Mouse (Mus musculus) stomach, postnatal 0 days (tissue): ENCODE data around the gene Spag9. TPM values are rescaled to one million over a fixed set of nuclear protein-coding genes. Genes with fewer than 3 reads are reported as not detected.

Experiments used
- ATAC-seq: fragments of 200-750 bp; cut with Nextera tagmentation; 2 replicates; pipeline ENCODE4 v1.8.0; 2017; ENCODE audit not compliant: low FRiP score, low TSS enrichment
- DNase-seq: peaks from one replicate; pipeline ENCODE4 v3.0.0-alpha.2; 2016; ENCODE audit warnings: low spot score
- H3K27ac ChIP-seq: fragments of 300-500 bp; sonication (generic); replicated peaks from 2 replicates; pipeline ENCODE4 v1.5.1; 2014; ENCODE audit warnings: mild to moderate bottlenecking, control low read depth
- H3K27me3 ChIP-seq: fragments of 300-500 bp; sonication (generic); 2 replicates; pipeline ENCODE4 v1.6.1; 2014; ENCODE audit warnings: low read length; ENCODE audit not compliant: control insufficient read depth, insufficient read depth
- H3K36me3 ChIP-seq: fragments of 300-500 bp; sonication (generic); 2 replicates; pipeline ENCODE4 v1.6.1; 2014; ENCODE audit warnings: low read length, mixed read lengths; ENCODE audit not compliant: control insufficient read depth, insufficient read depth
- H3K4me1 ChIP-seq: fragments of 300-500 bp; sonication (generic); replicated peaks from 2 replicates; pipeline ENCODE4 v1.6.1; 2014; ENCODE audit warnings: antibody characterized with exemption; ENCODE audit not compliant: control insufficient read depth, insufficient read depth
- H3K4me2 ChIP-seq: fragments of 300-500 bp; sonication (generic); replicated peaks from 2 replicates; pipeline ENCODE4 v1.6.1; 2014; ENCODE audit warnings: low read depth, mild to moderate bottlenecking, control low read depth, moderate library complexity
- H3K4me3 ChIP-seq: fragments of 300-500 bp; sonication (generic); 2 replicates; pipeline ENCODE4 v1.5.1; 2014; ENCODE audit warnings: low read depth, low read length, control low read depth
- H3K9ac ChIP-seq: fragments of 300-500 bp; sonication (generic); 2 replicates; pipeline ENCODE4 v1.6.1; 2014; ENCODE audit warnings: mild to moderate bottlenecking, low read length, control low read depth, mixed read lengths
- H3K9me3 ChIP-seq: fragments of 300-500 bp; sonication (generic); 2 replicates; pipeline ENCODE4 v1.6.1; 2016; ENCODE audit warnings: low read length; ENCODE audit not compliant: control insufficient read depth
- CTCF ChIP-seq: IDR thresholded peaks from 2 replicates; pipeline ENCODE4 v1.5.1; 2016; ENCODE audit warnings: antibody characterized with exemption, low read depth, mild to moderate bottlenecking, moderate library complexity
- EP300 ChIP-seq: optimal IDR thresholded peaks from 2 replicates; pipeline ENCODE3; 2016; ENCODE audit warnings: antibody characterized with exemption
- WGBS: fragments of 180-500 bp; shearing (Covaris S2); extraction: QIAGEN DNeasy Blood & Tissue Kit; methylation state at CpG from one replicate; pipeline ENCODE4 v1.1.7; 2014; 5-methylcytosine and 5-hydroxymethylcytosine counted together
- polyA plus RNA-seq: library from polyadenylated mRNA; unstranded; fragments of >200 nt; fragmentation: Nextera tagmentation; extraction: Ambion mirVana; gene quantifications from 2 replicates; pipeline ENCODE4 v1.2.1, GENCODE M21; 2015

Gene Spag9
- polyA plus RNA-seq, 1 experiment from 2014 or later = 32.5 TPM

- Histone ChIP-seq H3K27me3 (no peaks in the 10 kb centered on the region), H3K27ac (no peak overlapping the region), H3K4me3 (peak overlapping the region; percentile 45), H3K4me1 (no peaks in the 10 kb centered on the region), H3K36me3 (no peaks in the 10 kb centered on the region), H3K9me3 (no peaks in the 10 kb centered on the region), H3K9ac (peak overlapping the region; percentile 61), H3K4me2 (peak overlapping the region; percentile 88)
- 39% methylated on average over 16 of the region's 16 CpGs for WGBS
- DNase-seq (peak; percentile 61), ATAC-seq (no peak)
- TF ChIP-seq CTCF = no peak
- no peak for TF ChIP-seq EP300
Observed at GRCm38 (mm10) chr11:94149509-94150259, 153.8 kb downstream of the Spag9 start.

DNA sequence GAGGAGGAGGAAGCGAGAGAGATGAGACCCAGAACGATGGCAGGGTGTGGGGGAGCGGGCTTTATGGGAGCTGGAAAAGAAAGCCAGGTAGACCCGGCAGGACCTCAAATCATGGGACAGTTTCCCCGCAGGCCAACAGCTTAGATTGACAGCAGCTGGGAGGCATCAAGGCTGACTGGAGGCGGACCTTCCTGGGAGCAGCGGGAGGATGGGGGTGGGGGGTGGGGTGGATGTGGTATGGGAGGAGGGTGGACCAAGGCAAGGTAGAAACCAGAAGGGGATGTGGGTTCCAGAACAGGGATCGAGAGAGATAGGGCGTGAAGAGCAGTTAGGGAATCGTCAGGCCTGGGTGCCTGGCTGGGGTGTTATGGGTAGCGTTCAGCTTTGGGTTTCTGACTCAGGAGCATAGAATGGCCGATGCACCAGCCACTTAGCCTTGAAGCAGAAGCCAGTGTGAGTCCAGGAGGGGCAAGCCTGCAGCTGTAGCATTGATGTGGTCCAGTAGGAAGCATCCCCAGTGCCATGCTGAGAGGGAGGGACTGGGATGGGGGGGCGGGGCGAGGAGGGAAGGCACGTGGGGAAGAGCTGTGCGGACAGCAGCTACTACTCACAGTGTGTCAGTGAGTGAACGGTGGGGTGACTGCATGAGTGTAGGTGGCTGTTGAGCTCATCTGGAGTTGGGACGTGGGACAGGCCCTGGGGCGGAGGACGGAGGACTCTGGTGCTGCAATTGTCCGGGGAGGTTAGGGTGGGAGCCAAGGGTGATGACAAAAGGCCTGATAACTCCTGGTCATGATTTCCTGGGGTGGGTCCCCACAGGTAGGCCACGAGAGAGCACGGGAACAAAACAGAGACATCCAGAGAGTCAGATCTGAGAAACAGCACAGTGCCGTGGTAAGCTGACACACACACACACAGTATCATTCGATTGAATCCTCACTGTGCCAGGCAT lies 154.9 kb downstream of the Spag9 start:
- no peaks in the 10 kb centered on the region for H3K36me3 ChIP-seq
- DNase-seq (no peak), ATAC-seq (no peak)
- TF ChIP-seq EP300 = no peak
- no peak for TF ChIP-seq CTCF
- no peaks in the 10 kb centered on the region for H3K9me3 ChIP-seq
- no peak overlapping the region for H3K4me2 ChIP-seq
- WGBS = 57% methylated on average over 25 of the region's 25 CpGs
- H3K9ac ChIP-seq = no peak overlapping the region
- H3K4me1 ChIP-seq = no peaks in the 10 kb centered on the region
- no peak overlapping the region for H3K27ac ChIP-seq
- no peaks in the 10 kb centered on the region for H3K27me3 ChIP-seq
- no peak overlapping the region for H3K4me3 ChIP-seq

GRCm38 (mm10) chr11:94154201-94154600 lies 158.3 kb downstream of the Spag9 start:
- no peaks in the 10 kb centered on the region for H3K9me3 ChIP-seq
- TF ChIP-seq EP300 (no peak), CTCF (no peak)
- peaks cover 5% of the 10 kb centered on the region for H3K4me1 ChIP-seq
- H3K36me3 ChIP-seq = no peaks in the 10 kb centered on the region
- no peak overlapping the region for H3K9ac ChIP-seq
- ATAC-seq (no peak), DNase-seq (no peak)
- H3K4me3 ChIP-seq = no peak overlapping the region
- no peak overlapping the region for H3K4me2 ChIP-seq
- no peaks in the 10 kb centered on the region for H3K27me3 ChIP-seq
- H3K27ac ChIP-seq = no peak overlapping the region
- 90% methylated on average over 3 of the region's 3 CpGs for WGBS

GRCm38 (mm10) chr11:94158521-94158920 lies 162.6 kb downstream of the Spag9 start:
- no peak overlapping the region for H3K4me2 ChIP-seq
- no peak for ATAC-seq
- WGBS = 38% methylated on average over 14 of the region's 14 CpGs

DNA sequence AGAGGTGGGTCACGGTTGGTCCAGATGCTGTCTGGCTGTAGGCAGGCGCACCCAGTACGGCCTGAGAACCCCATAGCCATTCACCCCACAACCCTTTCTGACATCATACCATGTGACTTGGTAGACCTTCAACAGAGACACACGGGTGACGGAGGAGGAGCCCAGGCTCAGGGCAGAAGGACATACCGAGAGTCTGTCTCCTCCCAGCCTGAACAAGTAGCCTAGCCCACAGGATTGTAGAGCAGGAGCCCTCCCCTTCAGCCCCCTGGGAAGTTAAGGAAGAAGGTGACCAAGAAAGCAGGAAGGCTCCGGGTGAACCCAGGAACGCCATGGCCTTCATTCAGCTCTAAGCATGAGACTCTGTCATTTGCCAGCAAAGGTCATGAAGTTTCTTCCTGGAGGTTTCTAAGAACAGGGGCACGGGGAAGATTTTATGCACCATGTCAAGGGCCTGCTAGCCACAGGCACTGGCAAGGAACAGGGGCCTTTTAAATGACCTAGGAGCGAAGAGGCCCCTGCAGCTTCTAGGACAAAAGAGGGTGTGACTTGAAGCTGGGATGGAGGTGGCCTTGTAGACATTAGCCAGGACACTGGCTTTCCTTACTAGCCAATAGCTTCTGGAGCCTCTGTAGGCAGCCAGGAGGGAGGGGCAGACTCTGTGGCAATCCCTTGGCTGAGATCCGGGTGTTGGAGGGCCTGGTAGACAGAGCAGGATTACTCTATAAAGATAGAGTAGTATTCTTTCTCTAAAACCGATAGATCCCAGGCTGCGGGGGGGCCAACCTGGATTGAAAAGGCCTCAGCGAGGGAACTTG lies 163.4 kb downstream of the Spag9 start:
- WGBS = 51% methylated on average over 14 of the region's 14 CpGs

More at GRCm38 (mm10) chr11:94158521-94158920, 162.6 kb downstream of the Spag9 start:
- DNase-seq = no peak
- Histone ChIP-seq H3K4me3 (no peak overlapping the region), H3K9ac (0 out of 2 replicates have a peak overlapping the region, but pooled peaks have one; percentile 27), H3K9me3 (no peaks in the 10 kb centered on the region), H3K4me1 (peaks cover 9% of the 10 kb centered on the region), H3K27ac (peak overlapping the region; percentile 95), H3K36me3 (no peaks in the 10 kb centered on the region), H3K27me3 (no peaks in the 10 kb centered on the region)
- TF ChIP-seq EP300 (no peak), CTCF (no peak)

More for the DNA sequence above, 163.4 kb downstream of the Spag9 start:
- Histone ChIP-seq H3K9me3 (no peaks in the 10 kb centered on the region), H3K4me3 (no peak overlapping the region), H3K9ac (peak overlapping the region; percentile 27; the same call in 1 of the 2 replicates), H3K4me2 (no peak overlapping the region), H3K36me3 (no peaks in the 10 kb centered on the region), H3K27ac (peak overlapping the region; percentile 95), H3K27me3 (no peaks in the 10 kb centered on the region), H3K4me1 (peaks cover 9% of the 10 kb centered on the region)
- no peak for TF ChIP-seq CTCF
- TF ChIP-seq EP300 = no peak
- DNase-seq (peak; percentile 67), ATAC-seq (peak; percentile 9)
